Mouse (Mus musculus) adrenal gland, adult 10 weeks (tissue): ENCODE data around the gene Tradd. TPM values are rescaled to one million over a fixed set of nuclear protein-coding genes. Genes with fewer than 3 reads are reported as not detected.

Experiments
- polyA plus RNA-seq: library from polyadenylated mRNA; stranded (reverse); fragments of 350-450 nt; fragmentation: Illumina TruSeq; extraction: RNeasy Lipid Tissue Mini Kit (QIAGEN cat#74804); gene quantifications from one replicate; pipeline ENCODE4 v1.2.3, GENCODE M21; 2014; ENCODE audit warnings: low read depth, low replicate concordance

The Tradd gene
- 1.2 TPM for polyA plus RNA-seq

GRCm38 (mm10) chr8:105264024-105264982 lies at the start of gene Tradd, which contains the start of gene Fbxl8:
Tradd (minus strand) TSS chr8:105264609.
Fbxl8 (plus strand) TSS chr8:105264648.

GRCm38 (mm10) chr8:105305211-105306145 lies 41.1 kb upstream of the Tradd start, which contains the start of gene Elmo3:
Elmo3 (plus strand) TSS chr8:105305601.

GRCm38 (mm10) chr8:105297511-105298192 lies 33.2 kb upstream of the Tradd start, which contains the start of gene E2f4:
E2f4 (plus strand) TSS chr8:105297663.

GRCm38 (mm10) chr8:105295895-105296573 lies 31.6 kb upstream of the Tradd start, which contains the start of gene Exoc3l:
Exoc3l (minus strand) TSS chr8:105296101.

GRCm38 (mm10) chr8:105289805-105290460 lies 25.5 kb upstream of the Tradd start, which contains the start of gene 4931428F04Rik:
4931428F04Rik (minus strand) TSS chr8:105289864.

GRCm38 (mm10) chr8:105275840-105276239 lies 11.4 kb upstream of the Tradd start, which contains the start of gene Nol3:
Nol3 (plus strand) TSS chr8:105276140.

GRCm38 (mm10) chr8:105269461-105269947 lies 5.1 kb upstream of the Tradd start, which contains the start of gene Hsf4:
Hsf4 (plus strand) TSS chr8:105269801.

GRCm38 (mm10) chr8:105254966-105255350 lies 9.5 kb downstream of the Tradd start, which contains the start of gene B3gnt9:
B3gnt9 (minus strand) TSS chr8:105255153.

GRCm38 (mm10) chr8:105224413-105225271 lies 39.8 kb downstream of the Tradd start, which contains the start of gene D230025D16Rik:
D230025D16Rik (plus strand) TSS chr8:105225145.

Other genes with a start within 250 kb of the Tradd start
- gene Ces3a, start 216.0 kb downstream of the Tradd start, polyA plus RNA-seq, result not detected
- gene Ces3b, start 180.9 kb downstream of the Tradd start, polyA plus RNA-seq, result not detected
- not detected for gene Ces4a, start 132.8 kb downstream of the Tradd start, polyA plus RNA-seq
- 305 TPM for gene Cbfb, start 93.9 kb downstream of the Tradd start, polyA plus RNA-seq
- gene D230025D16Rik, start 39.5 kb downstream of the Tradd start, polyA plus RNA-seq, result 70.0 TPM
- gene B3gnt9, start 9.5 kb downstream of the Tradd start, polyA plus RNA-seq, result 1.6 TPM
- not detected for gene Fbxl8, start within 50 bp of the Tradd start, polyA plus RNA-seq
- not detected for gene Hsf4, start 5.2 kb upstream of the Tradd start, polyA plus RNA-seq
- gene Nol3, start 11.5 kb upstream of the Tradd start, polyA plus RNA-seq, result 1.4 TPM
- 0.70 TPM for gene 4931428F04Rik, start 25.3 kb upstream of the Tradd start, polyA plus RNA-seq
- not detected for gene Exoc3l, start 31.5 kb upstream of the Tradd start, polyA plus RNA-seq
- 5.1 TPM for gene E2f4, start 33.1 kb upstream of the Tradd start, polyA plus RNA-seq
- 1.0 TPM for gene Elmo3, start 41.0 kb upstream of the Tradd start, polyA plus RNA-seq
- gene Lrrc29, start 61.7 kb upstream of the Tradd start, polyA plus RNA-seq, result not detected
- gene Tmem208, start 61.7 kb upstream of the Tradd start, polyA plus RNA-seq, result 5.9 TPM
- gene Fhod1, start 83.3 kb upstream of the Tradd start, polyA plus RNA-seq, result 0.64 TPM
- gene Slc9a5, start 84.2 kb upstream of the Tradd start, polyA plus RNA-seq, result not detected
- not detected for gene Plekhg4, start 108.7 kb upstream of the Tradd start, polyA plus RNA-seq
- gene Kctd19, start 148.9 kb upstream of the Tradd start, polyA plus RNA-seq, result not detected
- gene Lrrc36, start 149.0 kb upstream of the Tradd start, polyA plus RNA-seq, result 1.2 TPM
- not detected for gene Tppp3, start 206.9 kb upstream of the Tradd start, polyA plus RNA-seq
- 1.7 TPM for gene Zdhhc1, start 232.3 kb upstream of the Tradd start, polyA plus RNA-seq